Mouse (Mus musculus): Measurements from ENCODE around the gene Zfp14. TPM values are rescaled to one million over a fixed set of nuclear protein-coding genes. Genes with fewer than 3 reads are reported as not detected.

The Zfp14 gene
- total RNA-seq, 1 experiment: 2.1 TPM

- no peak overlapping the region; the same call in 1 of the 2 replicates for H3K27ac ChIP-seq (ENCODE audit: insufficient read depth, low read depth, low read length, poor library complexity, severe bottlenecking)
Observed at GRCm38 (mm10) chr7:30089405-30089804, 38.2 kb upstream of the Zfp14 start.

GRCm38 (mm10) chr7:30086524-30086923, 35.3 kb upstream of the Zfp14 start:
- H3K9ac ChIP-seq (ENCODE audit: insufficient read depth, low read depth, low read length, poor library complexity, severe bottlenecking): no peak overlapping the region
- peaks cover 19% of the 10 kb centered on the region for H3K36me3 ChIP-seq (ENCODE audit: control insufficient read depth, insufficient read depth, low read length, poor library complexity, severe bottlenecking)
- in situ Hi-C loops (cut with MboI; ENCODE audit: low sequenced_read_pairs in 2 of 2, unreplicated experiment in 2 of 2): no loop called here
- TF ChIP-seq MAFK (IDR thresholded peaks at IDR 0.05; ENCODE audit: insufficient read depth, low read depth, low read length) (0 out of 2 replicates have a peak, but pooled peaks have one; percentile 8), HCFC1 (IDR thresholded peaks at IDR 0.05; ENCODE audit: borderline replicate concordance, insufficient read depth, low read length) (no peak)
- no peak overlapping the region for H3K27ac ChIP-seq (ENCODE audit: insufficient read depth, low read depth, low read length, poor library complexity, severe bottlenecking)
- no peak for DNase-seq (ENCODE audit: low read depth, low spot score)
- H3K9me3 ChIP-seq (ENCODE audit: control insufficient read depth, insufficient read depth, low read depth, low read length): no peaks in the 10 kb centered on the region
- no peak overlapping the region for H3K4me3 ChIP-seq (ENCODE audit: insufficient read depth in 1 of 2, low read depth in 1 of 2, low read length in 2 of 2, poor library complexity in 1 of 2, severe bottlenecking in 1 of 2)
- H3K4me1 ChIP-seq (ENCODE audit: control insufficient read depth in 2 of 2, insufficient read depth in 2 of 2, low read length in 2 of 2, poor library complexity in 1 of 2): peaks cover 3 to 5% of the 10 kb centered on the region in 2 experiments

More at GRCm38 (mm10) chr7:30089405-30089804, 38.2 kb upstream of the Zfp14 start:
- TF ChIP-seq CHD2 (IDR thresholded peaks at IDR 0.05; ENCODE audit: low read depth, low read length) (no peak), MAFK (IDR thresholded peaks at IDR 0.05; ENCODE audit: insufficient read depth, low read depth, low read length) (no peak), ZNF384 (IDR thresholded peaks at IDR 0.05; ENCODE audit: low read depth, low read length) (no peak), ZC3H11A (IDR thresholded peaks at IDR 0.05; ENCODE audit: borderline replicate concordance, low read depth, low read length) (no peak)
- in situ Hi-C loops (cut with MboI; ENCODE audit: low sequenced_read_pairs in 2 of 2, unreplicated experiment in 2 of 2): no loop called here
- DNase-seq (ENCODE audit: low read depth, low spot score): no peak
- Histone ChIP-seq H3K4me3 (ENCODE audit: insufficient read depth in 1 of 2, low read depth in 1 of 2, low read length in 2 of 2, poor library complexity in 1 of 2, severe bottlenecking in 1 of 2) (peak overlapping the region; percentile 74 to 97), H3K36me3 (ENCODE audit: control insufficient read depth, insufficient read depth, low read length, poor library complexity, severe bottlenecking) (peaks cover 15% of the 10 kb centered on the region), H3K4me1 (ENCODE audit: control insufficient read depth in 2 of 2, insufficient read depth in 2 of 2, low read length in 2 of 2, poor library complexity in 1 of 2) (peaks cover 5 to 10% of the 10 kb centered on the region in 2 experiments), H3K9ac (ENCODE audit: insufficient read depth, low read depth, low read length, poor library complexity, severe bottlenecking) (peak overlapping the region; percentile 93), H3K9me3 (ENCODE audit: control insufficient read depth, insufficient read depth, low read depth, low read length) (no peaks in the 10 kb centered on the region)

GRCm38 (mm10) chr7:30072146-30073028, 21.2 kb upstream of the Zfp14 start, which contains the start of gene Zfp82:
TSS of gene Zfp82 (minus strand) at chr7:30072900.
- H3K4me3 ChIP-seq (ENCODE audit: insufficient read depth in 1 of 2, low read depth in 1 of 2, low read length in 2 of 2, poor library complexity in 1 of 2, severe bottlenecking in 1 of 2): peak within 1 kb of the TSS; percentile 79 to 80
- peak within 1 kb of the TSS; percentile 72 for H3K9ac ChIP-seq (ENCODE audit: insufficient read depth, low read depth, low read length, poor library complexity, severe bottlenecking)
- in situ Hi-C loops (cut with MboI; ENCODE audit: low sequenced_read_pairs in 2 of 2, unreplicated experiment in 2 of 2): loop anchor here in 1 of 2 experiments (10.0 kb wide), 1 partner anchor 58 kb away; no protein-coding TSS in a partner anchor
- H3K4me1 ChIP-seq (ENCODE audit: control insufficient read depth in 2 of 2, insufficient read depth in 2 of 2, low read length in 2 of 2, poor library complexity in 1 of 2): no peaks in the 10 kb centered on the region
- H3K27ac ChIP-seq (ENCODE audit: insufficient read depth, low read depth, low read length, poor library complexity, severe bottlenecking): peak within 1 kb of the TSS; percentile 22
- TF ChIP-seq ZC3H11A (IDR thresholded peaks at IDR 0.05; ENCODE audit: borderline replicate concordance, low read depth, low read length): no peak
- TF ChIP-seq MAFK (IDR thresholded peaks at IDR 0.05; ENCODE audit: insufficient read depth, low read depth, low read length): no peak
- no peak for TF ChIP-seq HCFC1 (IDR thresholded peaks at IDR 0.05; ENCODE audit: borderline replicate concordance, insufficient read depth, low read length)
- no peak for TF ChIP-seq CHD2 (IDR thresholded peaks at IDR 0.05; ENCODE audit: low read depth, low read length)
- TF ChIP-seq ZNF384 (IDR thresholded peaks at IDR 0.05; ENCODE audit: low read depth, low read length): no peak
- H3K36me3 ChIP-seq (ENCODE audit: control insufficient read depth, insufficient read depth, low read length, poor library complexity, severe bottlenecking): peaks cover 2% of the 10 kb centered on the region; the same call in 1 of the 2 replicates
- H3K9me3 ChIP-seq (ENCODE audit: control insufficient read depth, insufficient read depth, low read depth, low read length): no peaks in the 10 kb centered on the region
- peak; percentile 72 for DNase-seq (ENCODE audit: low read depth, low spot score)

- Histone ChIP-seq H3K4me1 (ENCODE audit: control insufficient read depth in 2 of 2, insufficient read depth in 2 of 2, low read length in 2 of 2, poor library complexity in 1 of 2) (no peaks in the 10 kb centered on the region; a peak in 1 of 4 replicates), H3K9ac (ENCODE audit: insufficient read depth, low read depth, low read length, poor library complexity, severe bottlenecking) (no peak overlapping the region), H3K4me3 (ENCODE audit: insufficient read depth in 1 of 2, low read depth in 1 of 2, low read length in 2 of 2, poor library complexity in 1 of 2, severe bottlenecking in 1 of 2) (no peak overlapping the region), H3K36me3 (ENCODE audit: control insufficient read depth, insufficient read depth, low read length, poor library complexity, severe bottlenecking) (peaks cover 15% of the 10 kb centered on the region), H3K9me3 (ENCODE audit: control insufficient read depth, insufficient read depth, low read depth, low read length) (no peaks in the 10 kb centered on the region), H3K27ac (ENCODE audit: insufficient read depth, low read depth, low read length, poor library complexity, severe bottlenecking) (no peak overlapping the region)
- in situ Hi-C loops (cut with MboI; ENCODE audit: low sequenced_read_pairs in 2 of 2, unreplicated experiment in 2 of 2): no loop called here
- TF ChIP-seq ZC3H11A (IDR thresholded peaks at IDR 0.05; ENCODE audit: borderline replicate concordance, low read depth, low read length) (no peak), ZNF384 (IDR thresholded peaks at IDR 0.05; ENCODE audit: low read depth, low read length) (no peak), MAFK (IDR thresholded peaks at IDR 0.05; ENCODE audit: insufficient read depth, low read depth, low read length) (no peak), CHD2 (IDR thresholded peaks at IDR 0.05; ENCODE audit: low read depth, low read length) (no peak), HCFC1 (IDR thresholded peaks at IDR 0.05; ENCODE audit: borderline replicate concordance, insufficient read depth, low read length) (no peak)
- DNase-seq (ENCODE audit: low read depth, low spot score): no peak
Observed at GRCm38 (mm10) chr7:30064622-30065021, 13.4 kb upstream of the Zfp14 start.

Measured in ES-E14 (cell line).